Mouse (Mus musculus) cerebellum, adult 2 months (tissue): ENCODE measurements around the gene Slc6a15.

Source experiments
- CTCF ChIP-seq: fragments of 200-500 bp; IDR thresholded peaks from 2 replicates; pipeline ENCODE4 v1.5.1; 2011; ENCODE audit warnings: low read depth, mild to moderate bottlenecking, control low read depth, low read length, moderate library complexity, borderline replicate concordance; ENCODE audit not compliant: insufficient read depth
- POLR2A ChIP-seq: fragments of 200-500 bp; IDR thresholded peaks from 2 replicates; pipeline ENCODE4 v1.6.1; 2011; ENCODE audit warnings: low read length, control low read depth, borderline replicate concordance; ENCODE audit not compliant: insufficient read depth

DNA sequence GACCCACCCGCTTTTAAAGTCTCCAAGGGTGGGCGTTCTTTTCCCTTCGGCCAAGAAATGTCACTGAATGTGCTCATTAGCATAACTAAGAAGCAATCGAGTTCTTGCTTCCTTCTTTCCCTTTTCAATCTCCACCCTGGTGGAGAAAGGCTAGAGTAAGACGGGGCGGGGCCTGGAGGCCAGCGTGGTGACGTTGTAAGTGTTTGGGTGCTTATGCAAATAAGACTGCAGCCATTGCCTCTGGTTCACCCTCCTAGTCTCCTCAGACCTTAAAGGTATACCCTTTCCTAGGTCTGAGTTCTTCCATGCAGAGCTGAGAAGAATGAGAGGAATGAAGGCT is 1.5 kb downstream of the Slc6a15 start:
- TF ChIP-seq POLR2A (peak; percentile 32; the same call in 1 of the 2 replicates), CTCF (no peak)
